ENCODE assay signal across 32 mouse cellular contexts in the genomic region with DNA sequence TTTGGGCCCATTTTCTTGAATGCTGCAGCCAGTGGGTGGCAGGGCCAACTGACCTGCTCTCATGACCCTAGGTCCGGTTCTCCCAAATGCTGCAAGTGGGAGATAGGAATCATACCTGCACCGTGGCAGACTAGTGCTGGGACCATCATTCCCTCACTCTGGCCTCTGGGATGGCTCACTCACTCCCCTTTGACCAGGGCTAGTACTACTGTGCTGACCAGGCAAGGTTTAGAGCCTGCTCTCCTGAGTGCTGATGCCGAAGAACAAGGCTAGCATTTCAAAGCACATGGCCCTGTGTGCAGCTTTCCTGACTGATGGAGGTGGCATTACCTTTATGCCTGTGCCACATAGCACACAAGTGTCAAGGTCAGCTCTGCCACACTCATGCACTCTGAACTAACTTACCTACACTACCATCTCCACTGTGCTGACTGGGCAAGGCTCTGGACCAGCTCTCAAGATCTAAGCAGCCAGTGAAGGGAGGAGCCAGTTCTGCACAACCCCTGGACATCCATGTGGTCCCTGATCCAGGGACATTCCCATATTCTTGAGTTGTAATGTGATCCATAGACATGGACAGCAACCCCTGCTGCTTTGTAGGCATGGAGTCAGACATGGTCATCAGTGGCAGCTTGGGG.
DNase-seq lines count a peak whose midpoint lies in the region; ATAC-seq lines count a peak whose summit lies in the region.
"Had no signal": no experiment of that assay in that cellular context is flagged by ENCODE, and none has a peak within 500 bp of the region (broad histone marks: within the 10 kb centered on the region; RNA-seq: fewer than 3 reads in every experiment).

No protein-coding gene starts in this region.

- DNase-seq in forebrain, embryonic 11.5 days (ENCODE audit: low spot score): no peak
- no peak for DNase-seq in forebrain, embryonic 10.5 days (ENCODE audit: extremely low spot score, low spot score)
- DNase-seq in hindbrain, embryonic 11.5 days (ENCODE audit: low spot score): no peak
- DNase-seq: adrenal gland, adult 8-10 months; cerebellum, adult 2 months; cerebellum, postnatal 14 days; gastrocnemius, adult 2 months; gastrocnemius, postnatal 36 days; kidney, adult 8-10 months; kidney, postnatal 10 days; layer of hippocampus, postnatal 36 days; left cerebral cortex, postnatal 4 days; liver; lung, adult 2 months; lung, postnatal 10 days; right cerebral cortex, postnatal 4 days; thymus, adult 18-20 months; thymus, postnatal 25 days had no signal

- no peaks in the 10 kb centered on the region for H3K27me3 ChIP-seq in forebrain, embryonic 11.5 days (ENCODE audit: control insufficient read depth, insufficient read depth, low read length)
- H3K27me3 ChIP-seq in forebrain, embryonic 10.5 days (ENCODE audit: poor library complexity, severe bottlenecking): no peaks in the 10 kb centered on the region
- no peaks in the 10 kb centered on the region for H3K27me3 ChIP-seq in hindbrain, embryonic 11.5 days (ENCODE audit: control insufficient read depth, insufficient read depth, low read length)
- no peaks in the 10 kb centered on the region for H3K27me3 ChIP-seq in hindbrain, embryonic 13.5 days
- H3K27me3 ChIP-seq in megakaryocyte, embryonic 14.5 days (replicated peaks): no peaks in the 10 kb centered on the region
- H3K27me3 ChIP-seq in embryonic facial prominence, embryonic 15.5 days: no peaks in the 10 kb centered on the region
- H3K27me3 ChIP-seq: heart, embryonic 15.5 days; hindbrain, embryonic 12.5 days; intestine, embryonic 15.5 days; midbrain, embryonic 13.5 days; neural tube, embryonic 13.5 days had no signal

- H3K36me3 ChIP-seq in forebrain, embryonic 11.5 days (ENCODE audit: control insufficient read depth, insufficient read depth, low read length): no peaks in the 10 kb centered on the region
- H3K36me3 ChIP-seq in forebrain, embryonic 10.5 days (replicated peaks): no peaks in the 10 kb centered on the region
- no peaks in the 10 kb centered on the region for H3K36me3 ChIP-seq in hindbrain, embryonic 11.5 days (ENCODE audit: control insufficient read depth, insufficient read depth, low read length)
- no peaks in the 10 kb centered on the region for H3K36me3 ChIP-seq in hindbrain, embryonic 13.5 days
- peaks cover 9% of the 10 kb centered on the region for H3K36me3 ChIP-seq in megakaryocyte, embryonic 14.5 days (replicated peaks; ENCODE audit: low read length)
- no peaks in the 10 kb centered on the region for H3K36me3 ChIP-seq in embryonic facial prominence, embryonic 15.5 days
- H3K36me3 ChIP-seq: G1E; heart, embryonic 15.5 days; hindbrain, embryonic 12.5 days; intestine, embryonic 15.5 days; midbrain, embryonic 13.5 days; neural tube, embryonic 13.5 days had no signal

- no peak overlapping the region for H3K27ac ChIP-seq in forebrain, embryonic 11.5 days (ENCODE audit: low read depth, low read length)
- H3K27ac ChIP-seq in forebrain, embryonic 10.5 days: no peak overlapping the region
- H3K27ac ChIP-seq in hindbrain, embryonic 11.5 days (ENCODE audit: low read depth, low read length): no peak overlapping the region
- no peak overlapping the region for H3K27ac ChIP-seq in hindbrain, embryonic 13.5 days
- no peak overlapping the region for H3K27ac ChIP-seq in embryonic facial prominence, embryonic 15.5 days (replicated peaks)
- H3K27ac ChIP-seq: gastrocnemius, adult 2 months; heart, embryonic 15.5 days; hindbrain, embryonic 12.5 days; intestine, embryonic 15.5 days; liver, embryonic 14.5 days; macrophage; midbrain, embryonic 13.5 days; neural tube, embryonic 13.5 days; stomach, postnatal 0 days had no signal

- H3K4me3 ChIP-seq in forebrain, embryonic 11.5 days (ENCODE audit: low read depth, low read length): no peak overlapping the region
- H3K4me3 ChIP-seq in forebrain, embryonic 10.5 days: no peak overlapping the region
- H3K4me3 ChIP-seq in hindbrain, embryonic 11.5 days (ENCODE audit: low read depth, low read length): no peak overlapping the region
- H3K4me3 ChIP-seq in hindbrain, embryonic 13.5 days: no peak overlapping the region
- peak overlapping the region; percentile 6 for H3K4me3 ChIP-seq in megakaryocyte, embryonic 14.5 days (replicated peaks)
- H3K4me3 ChIP-seq in embryonic facial prominence, embryonic 15.5 days (replicated peaks): no peak overlapping the region
- H3K4me3 ChIP-seq: gastrocnemius, adult 2 months; heart, embryonic 15.5 days; hindbrain, embryonic 12.5 days; intestine, embryonic 15.5 days; midbrain, embryonic 13.5 days; neural tube, embryonic 13.5 days had no signal

- ATAC-seq in forebrain, embryonic 11.5 days (replicated peaks; ENCODE audit: low FRiP score): peak; percentile 30; the same call in 1 of the 2 replicates
- ATAC-seq in hindbrain, embryonic 11.5 days (ENCODE audit: low FRiP score): peak; percentile 33; the same call in 1 of the 2 replicates
- ATAC-seq in hindbrain, embryonic 13.5 days (ENCODE audit: low FRiP score): no peak
- no peak for ATAC-seq in megakaryocyte, adult 5-6 weeks (ENCODE audit: poor library complexity, severe bottlenecking)
- 0 out of 2 replicates have a peak, but pooled peaks have one; percentile 19 for ATAC-seq in embryonic facial prominence, embryonic 15.5 days (ENCODE audit: insufficient number of reproducible peaks, low FRiP score, low TSS enrichment, low read depth)
- ATAC-seq: forebrain, embryonic 16.5 days; intestine, embryonic 15.5 days; midbrain, embryonic 13.5 days had no signal

- H3K4me2 ChIP-seq in forebrain, embryonic 11.5 days (ENCODE audit: low read depth, low read length, severe bottlenecking): no peak overlapping the region
- no peak overlapping the region for H3K4me2 ChIP-seq in hindbrain, embryonic 11.5 days (replicated peaks; ENCODE audit: low read depth, low read length)
- H3K4me2 ChIP-seq in hindbrain, embryonic 13.5 days: no peak overlapping the region
- H3K4me2 ChIP-seq in embryonic facial prominence, embryonic 15.5 days (replicated peaks): no peak overlapping the region
- H3K4me2 ChIP-seq: heart, embryonic 15.5 days; hindbrain, embryonic 12.5 days; intestine, embryonic 15.5 days; midbrain, embryonic 13.5 days; neural tube, embryonic 13.5 days had no signal

- no peaks in the 10 kb centered on the region for H3K9me3 ChIP-seq in forebrain, embryonic 11.5 days (ENCODE audit: control insufficient read depth, low read length)
- no peaks in the 10 kb centered on the region for H3K9me3 ChIP-seq in forebrain, embryonic 10.5 days
- H3K9me3 ChIP-seq in hindbrain, embryonic 11.5 days (ENCODE audit: control insufficient read depth, low read length): no peaks in the 10 kb centered on the region
- no peaks in the 10 kb centered on the region for H3K9me3 ChIP-seq in hindbrain, embryonic 13.5 days
- no peaks in the 10 kb centered on the region for H3K9me3 ChIP-seq in megakaryocyte, embryonic 14.5 days
- no peaks in the 10 kb centered on the region for H3K9me3 ChIP-seq in embryonic facial prominence, embryonic 15.5 days (replicated peaks)
- H3K9me3 ChIP-seq: G1E; heart, embryonic 15.5 days; hindbrain, embryonic 12.5 days; intestine, embryonic 15.5 days; midbrain, embryonic 13.5 days; neural tube, embryonic 13.5 days had no signal

- no peak overlapping the region for H3K9ac ChIP-seq in forebrain, embryonic 11.5 days (ENCODE audit: low read length)
- no peak overlapping the region for H3K9ac ChIP-seq in hindbrain, embryonic 11.5 days (ENCODE audit: low read depth, low read length)
- H3K9ac ChIP-seq in hindbrain, embryonic 13.5 days: no peak overlapping the region
- H3K9ac ChIP-seq in embryonic facial prominence, embryonic 15.5 days: no peak overlapping the region
- H3K9ac ChIP-seq: heart, embryonic 15.5 days; hindbrain, embryonic 12.5 days; intestine, embryonic 15.5 days; liver, embryonic 14.5 days; midbrain, embryonic 13.5 days; neural tube, embryonic 13.5 days had no signal

- WGBS in forebrain, embryonic 11.5 days: 82% methylated on average over 3 of the region's 3 CpGs
- WGBS in forebrain, embryonic 10.5 days: 90% methylated on average over 3 of the region's 3 CpGs
- WGBS in hindbrain, embryonic 11.5 days: 92% methylated on average over 3 of the region's 3 CpGs
- WGBS in hindbrain, embryonic 13.5 days: 86% methylated on average over 3 of the region's 3 CpGs
- WGBS in embryonic facial prominence, embryonic 15.5 days: 86% methylated on average over 3 of the region's 3 CpGs

- H3K4me1 ChIP-seq in forebrain, embryonic 11.5 days (replicated peaks; ENCODE audit: control insufficient read depth, insufficient read depth, low read length): no peaks in the 10 kb centered on the region
- no peaks in the 10 kb centered on the region for H3K4me1 ChIP-seq in forebrain, embryonic 10.5 days
- no peaks in the 10 kb centered on the region for H3K4me1 ChIP-seq in hindbrain, embryonic 11.5 days (replicated peaks; ENCODE audit: control insufficient read depth, insufficient read depth, low read length)
- H3K4me1 ChIP-seq in hindbrain, embryonic 13.5 days (replicated peaks): no peaks in the 10 kb centered on the region
- peaks cover 15% of the 10 kb centered on the region for H3K4me1 ChIP-seq in megakaryocyte, embryonic 14.5 days
- H3K4me1 ChIP-seq in embryonic facial prominence, embryonic 15.5 days: no peaks in the 10 kb centered on the region
- H3K4me1 ChIP-seq: heart, embryonic 15.5 days; hindbrain, embryonic 12.5 days; intestine, embryonic 15.5 days; midbrain, embryonic 13.5 days; neural tube, embryonic 13.5 days had no signal

Comparison
In these comparisons a context has a peak if more than half of its experiments do, and no peak if none do; other contexts are left out.
1. ATAC-seq: peak in forebrain, embryonic 11.5 days (single experiment), hindbrain, embryonic 11.5 days (single experiment) and embryonic facial prominence, embryonic 15.5 days (single experiment); none in hindbrain, embryonic 13.5 days (single experiment) and megakaryocyte, adult 5-6 weeks (single experiment).